Mouse (Mus musculus) cerebellum, adult 2 months (tissue): ENCODE data around the gene Cracr2a.

Experiments used
- CTCF ChIP-seq: fragments of 200-500 bp; IDR thresholded peaks from 2 replicates; pipeline ENCODE4 v1.5.1; 2011; ENCODE audit warnings: low read depth, mild to moderate bottlenecking, control low read depth, low read length, moderate library complexity, borderline replicate concordance; ENCODE audit not compliant: insufficient read depth
- POLR2A ChIP-seq: fragments of 200-500 bp; IDR thresholded peaks from 2 replicates; pipeline ENCODE4 v1.6.1; 2011; ENCODE audit warnings: low read length, control low read depth, borderline replicate concordance; ENCODE audit not compliant: insufficient read depth

DNA sequence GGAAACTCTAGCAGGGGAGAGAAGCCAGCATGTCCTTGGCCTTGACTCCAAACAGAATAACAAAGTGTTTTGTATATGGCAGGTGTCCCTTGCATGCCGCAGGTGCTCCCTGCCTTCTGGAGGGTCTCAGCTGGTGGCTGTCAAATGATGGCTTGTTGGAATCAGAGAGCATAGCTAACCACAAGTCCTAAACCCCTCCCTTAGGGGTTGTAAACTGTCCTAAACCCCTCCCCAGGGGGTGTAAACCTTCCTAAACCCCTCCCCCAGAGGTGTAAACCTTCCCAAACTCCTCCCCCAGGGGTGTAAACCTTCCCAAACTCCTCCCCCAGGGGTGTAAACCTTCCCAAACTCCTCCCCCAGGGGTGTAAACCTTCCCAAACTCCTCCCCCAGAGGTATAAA is 55.5 kb downstream of the Cracr2a start:
- TF ChIP-seq POLR2A (no peak), CTCF (no peak)
